Mouse (Mus musculus) embryo, embryonic 10 days (tissue): ENCODE measurements around the gene Acot2.
"Not testable (repeated sequence)": the region's sequence is repeated elsewhere in the genome, so short reads cannot be mapped to it uniquely, and the experiment has no call there.

Experiments used
- DNase-seq: peaks from one replicate; pipeline ENCODE4 v3.0.0-alpha.2; 2015; ENCODE audit warnings: low spot score

The Acot2 gene

DNA sequence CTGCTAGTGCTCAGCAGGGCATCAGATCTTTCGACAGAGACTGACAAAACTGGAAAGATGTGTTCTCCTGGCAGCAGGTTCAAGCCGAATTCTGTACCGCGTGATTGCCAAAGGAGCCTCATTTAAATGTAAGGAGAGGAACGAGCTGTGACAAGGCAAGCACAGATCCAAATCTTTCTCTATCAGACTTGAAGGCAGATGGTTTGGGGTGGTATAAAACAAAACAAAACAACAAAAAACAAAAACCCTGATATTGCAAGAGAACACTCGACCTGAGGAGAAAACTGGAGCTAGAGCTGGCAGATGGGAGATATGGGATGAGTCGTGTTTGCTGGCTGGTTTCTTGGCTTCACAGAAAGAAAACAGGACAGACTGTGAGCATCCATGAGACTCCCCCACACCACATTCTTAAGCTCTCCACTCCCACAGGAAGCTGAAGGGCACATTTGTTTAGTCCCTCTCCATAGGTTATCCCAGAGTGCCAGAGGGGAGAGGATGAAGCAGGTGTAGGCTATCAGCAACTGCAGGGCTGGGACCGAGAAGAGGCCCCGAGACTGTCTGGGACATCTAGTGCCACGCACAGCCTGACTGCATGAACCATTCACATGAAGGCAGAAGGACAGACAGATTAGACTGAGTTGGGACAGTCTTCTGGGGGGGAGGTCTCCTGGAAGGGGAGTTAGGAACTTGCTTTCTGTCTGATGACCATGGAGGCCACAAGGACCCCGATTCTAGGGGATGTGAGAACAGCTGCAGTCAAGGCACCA lies 10.9 kb downstream of the Acot2 start:
- DNase-seq = no peak

DNA sequence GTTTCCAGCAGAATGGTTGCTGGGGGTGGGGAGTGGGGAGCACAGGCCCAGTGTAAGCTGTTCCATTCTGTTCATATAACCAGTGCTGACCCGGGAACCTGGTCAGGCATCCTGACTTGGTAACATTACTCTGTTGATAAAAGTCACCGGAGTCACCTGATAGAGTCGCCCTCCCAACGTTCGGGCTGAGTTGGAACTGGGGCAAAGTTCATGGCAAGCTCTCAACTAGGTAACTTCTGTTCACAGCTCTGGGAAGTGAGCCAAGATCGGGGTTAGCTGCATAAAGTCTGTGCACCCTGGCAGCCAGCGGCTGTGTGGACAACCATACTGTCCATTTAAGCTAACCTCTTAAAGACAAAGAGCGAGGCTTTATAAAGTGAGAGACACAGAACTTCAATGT lies 11.6 kb downstream of the Acot2 start:
- DNase-seq = not testable (repeated sequence)

DNA sequence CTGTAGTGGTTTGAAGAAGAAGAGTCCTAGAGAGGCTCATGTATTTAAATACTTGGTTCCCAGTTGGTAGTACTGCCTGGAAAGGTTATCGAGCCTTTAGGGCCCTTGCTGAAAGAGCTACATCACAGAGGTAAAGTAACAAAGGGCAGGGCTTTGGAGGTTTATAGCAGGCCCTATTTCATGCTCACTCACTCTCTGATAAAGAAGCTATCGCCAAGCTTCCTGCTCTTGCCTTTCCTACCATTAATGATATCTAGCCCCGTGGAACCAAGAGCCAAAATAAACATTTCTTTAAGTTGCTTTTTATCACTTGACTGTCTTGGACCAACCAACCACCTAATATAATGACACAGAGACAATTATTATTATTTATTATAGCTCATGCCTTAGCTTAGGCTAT lies 12.8 kb downstream of the Acot2 start:
- no peak for DNase-seq

DNA sequence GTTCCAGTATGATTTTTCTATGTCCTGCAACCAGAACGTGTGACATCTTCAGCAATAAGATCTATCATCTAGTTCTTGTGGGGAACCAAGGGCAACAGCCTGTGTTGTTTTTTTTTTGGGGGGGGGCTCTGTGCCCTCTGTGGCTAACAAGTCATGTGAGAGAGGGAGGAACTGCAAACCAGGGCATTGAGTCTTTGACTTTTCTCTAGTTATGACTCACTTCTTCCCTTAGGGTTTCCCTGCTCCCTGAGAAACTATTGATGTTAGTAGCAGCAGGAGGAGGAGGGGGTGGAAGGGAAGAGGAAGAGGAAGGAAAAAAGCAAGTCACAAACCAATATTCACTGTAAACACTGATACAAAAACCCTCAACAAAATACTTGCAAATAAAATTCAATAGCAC lies 16.2 kb downstream of the Acot2 start:
- DNase-seq = no peak

DNA sequence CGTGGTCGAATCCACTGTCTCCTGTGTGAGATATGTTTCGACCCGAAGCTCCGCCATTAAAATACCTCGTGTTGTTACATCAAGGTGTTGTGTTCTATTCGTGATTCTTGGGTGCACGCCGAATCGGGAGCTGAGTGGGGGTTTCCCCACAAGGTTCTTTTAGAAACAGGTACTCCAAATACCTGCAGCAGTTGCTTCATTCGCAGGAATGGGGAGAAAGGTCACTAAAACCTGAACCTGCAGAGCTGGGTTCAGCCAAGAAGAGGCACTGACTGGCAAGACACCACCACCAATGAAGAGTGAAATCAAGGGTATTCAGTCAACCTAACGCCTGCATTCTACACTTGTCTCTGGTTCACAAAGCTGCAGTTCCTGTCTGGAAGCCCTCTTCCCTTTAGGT lies 20.6 kb downstream of the Acot2 start:
- DNase-seq = no peak

DNA sequence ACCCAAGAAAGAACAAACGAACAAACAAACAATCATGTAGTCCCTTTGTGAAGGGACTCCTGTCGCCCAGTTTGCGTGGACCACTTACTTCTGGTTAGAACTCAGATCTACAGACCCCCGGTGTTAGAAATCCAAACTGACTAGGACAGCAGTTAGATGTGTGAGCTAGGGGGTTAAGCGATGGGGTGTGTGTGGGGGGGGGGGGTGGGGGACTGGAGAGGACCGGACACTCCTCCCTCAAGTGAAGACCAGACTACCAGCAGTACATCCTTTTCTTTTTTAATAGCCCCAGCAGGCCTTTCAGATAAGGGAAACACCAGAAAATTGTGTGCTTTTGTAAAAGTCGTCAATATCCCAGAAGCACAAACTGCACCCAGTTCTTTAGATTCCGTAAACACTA lies 21.1 kb downstream of the Acot2 start:
- no peak for DNase-seq

DNA sequence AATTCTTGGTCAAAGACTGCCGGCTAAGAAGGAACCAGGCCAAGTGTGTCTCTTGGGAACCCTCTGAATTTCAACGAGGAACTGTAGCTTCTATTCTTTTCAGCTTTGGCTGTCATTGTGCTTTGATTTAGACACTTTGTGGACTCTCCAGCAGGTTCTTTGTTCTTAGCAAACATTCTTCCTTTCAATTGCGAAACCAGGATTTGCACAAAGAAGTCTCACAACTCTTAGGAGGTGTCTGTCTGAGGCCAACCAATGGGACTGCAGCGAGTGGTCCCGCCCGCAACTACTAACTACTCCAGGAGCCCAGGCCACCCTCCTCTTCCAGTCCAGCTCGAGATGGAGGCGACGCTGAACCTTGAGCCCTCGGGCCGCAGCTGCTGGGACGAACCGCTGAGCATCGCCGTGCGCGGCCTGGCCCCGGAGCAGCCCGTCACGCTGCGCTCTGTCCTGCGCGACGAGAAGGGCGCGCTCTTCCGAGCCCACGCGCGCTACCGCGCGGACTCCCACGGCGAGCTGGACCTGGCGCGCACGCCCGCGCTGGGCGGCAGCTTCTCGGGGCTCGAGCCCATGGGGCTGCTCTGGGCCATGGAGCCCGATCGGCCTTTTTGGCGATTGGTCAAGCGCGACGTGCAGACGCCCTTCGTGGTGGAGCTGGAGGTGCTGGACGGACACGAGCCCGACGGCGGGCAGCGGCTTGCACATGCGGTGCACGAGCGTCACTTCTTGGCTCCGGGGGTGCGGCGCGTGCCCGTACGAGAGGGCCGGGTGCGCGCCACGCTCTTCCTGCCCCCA lies 21.7 kb downstream of the Acot2 start, which contains the start of gene Acot1:
Gene Acot1, plus strand, starts transcription at position 320 of the 795 bp plus-strand sequence.
- DNase-seq = peak; percentile 87

DNA sequence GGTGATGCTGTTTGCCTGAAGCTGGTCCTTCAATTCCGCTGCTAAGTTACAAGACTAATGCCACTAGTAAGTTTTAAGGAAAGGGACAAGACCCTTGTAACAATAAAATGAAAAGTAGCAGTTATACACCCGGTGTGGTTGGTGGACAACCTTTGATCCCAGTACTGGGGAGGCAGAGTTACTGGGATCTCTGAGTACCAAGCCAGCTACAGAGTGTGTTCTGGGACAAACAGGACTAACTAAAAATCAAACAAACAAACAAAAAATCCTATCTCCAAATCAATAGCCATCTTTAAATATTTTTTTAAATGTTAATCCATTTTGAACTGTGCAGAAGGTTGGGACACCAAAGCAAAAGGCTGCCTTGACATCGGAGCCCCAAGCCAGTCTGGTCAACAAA lies 22.5 kb downstream of the Acot2 start:
- no peak for DNase-seq

DNA sequence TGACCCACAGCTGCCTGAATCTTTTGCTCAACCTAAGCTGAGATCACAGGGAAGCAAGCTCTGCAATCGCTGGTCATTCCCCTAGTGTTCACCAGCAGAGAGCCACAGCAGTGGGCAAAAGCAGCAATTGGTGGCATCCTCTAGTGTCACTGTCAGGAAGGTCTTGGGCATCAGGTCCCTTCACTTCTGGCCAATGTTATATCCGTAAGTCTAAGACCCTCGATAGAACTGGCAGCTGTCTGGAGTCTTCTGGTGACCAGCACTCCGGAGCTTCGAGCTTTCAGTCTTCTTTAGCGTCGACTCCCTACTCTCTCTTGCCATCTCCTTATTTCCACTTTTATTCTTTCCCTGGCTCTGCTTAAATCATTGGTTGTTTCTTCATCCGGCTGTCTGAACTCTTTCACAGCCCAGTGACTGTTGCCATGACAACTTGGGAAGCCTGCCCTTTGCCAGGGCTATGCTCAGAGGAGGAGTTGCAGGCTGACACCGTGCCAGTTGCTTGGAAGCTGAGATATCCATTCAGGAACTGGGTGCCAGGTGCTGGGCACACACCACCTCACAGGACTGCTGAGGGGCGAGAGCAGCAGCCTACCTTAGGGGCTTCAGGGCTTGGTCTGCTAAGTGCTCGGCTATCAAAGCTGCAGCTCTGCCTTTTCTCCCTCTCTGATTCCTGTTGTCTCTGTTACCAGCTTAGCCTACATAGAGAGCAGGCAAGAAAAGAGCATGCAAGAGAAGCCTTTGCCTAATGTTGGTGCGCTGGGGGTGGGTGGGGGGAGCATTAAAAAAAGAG lies 23.8 kb downstream of the Acot2 start:
- peak; percentile 80 for DNase-seq

DNA sequence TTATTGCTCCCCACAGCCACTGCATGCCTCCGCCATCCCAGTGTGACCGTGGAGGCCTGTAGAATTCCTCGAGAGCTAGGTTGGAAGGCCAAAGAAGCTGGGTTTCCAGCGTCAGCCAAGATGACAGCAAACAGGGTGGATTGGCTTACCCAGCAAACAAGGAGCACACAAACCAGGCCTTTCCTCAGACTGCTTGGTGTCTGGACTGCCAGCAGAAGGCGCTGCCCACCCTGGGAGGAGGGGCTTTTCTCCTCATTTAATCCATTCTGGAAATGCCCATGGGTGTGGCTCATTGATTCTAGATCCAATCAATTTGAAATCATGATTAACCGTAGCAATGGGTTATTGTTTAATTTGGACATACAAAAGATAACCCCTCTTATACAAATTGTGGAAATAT lies 25.5 kb downstream of the Acot2 start:
- no peak for DNase-seq

DNA sequence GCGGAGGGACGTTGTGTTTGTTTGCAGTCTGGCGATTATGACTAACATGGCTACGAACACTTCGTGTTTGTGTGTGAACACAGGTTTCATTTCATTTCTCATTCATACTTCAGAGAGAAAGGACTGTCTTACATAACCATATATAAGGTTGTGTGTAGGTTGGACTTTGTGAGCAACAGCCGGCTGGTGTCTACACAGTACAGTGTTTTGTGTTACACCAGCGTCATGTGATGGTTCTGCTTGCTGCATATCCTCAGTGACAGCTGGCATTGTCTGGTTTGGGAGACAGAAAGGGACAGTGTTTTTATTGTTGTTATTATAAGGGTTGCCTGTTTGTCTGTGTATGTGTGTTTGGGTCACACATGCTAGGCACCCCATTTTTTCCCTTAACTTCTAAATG lies 26.0 kb downstream of the Acot2 start:
- no peak for DNase-seq

DNA sequence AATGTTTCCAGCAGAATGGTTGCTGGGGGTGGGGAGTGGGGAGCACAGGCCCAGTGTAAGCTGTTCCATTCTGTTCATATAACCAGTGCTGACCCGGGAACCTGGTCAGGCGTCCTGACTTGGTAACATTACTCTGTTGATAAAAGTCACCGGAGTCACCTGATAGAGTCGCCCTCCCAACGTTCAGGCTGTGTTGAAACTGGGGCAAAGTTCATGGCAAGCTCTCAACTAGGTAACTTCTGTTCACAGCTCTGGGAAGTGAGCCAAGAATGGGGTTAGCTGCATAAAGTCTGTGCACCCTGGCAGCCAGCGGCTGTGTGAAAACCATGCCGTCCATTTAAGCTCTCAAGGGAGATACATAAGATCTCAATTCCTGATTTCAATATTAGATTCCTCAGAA lies 32.9 kb downstream of the Acot2 start:
- DNase-seq = not testable (repeated sequence)

DNA sequence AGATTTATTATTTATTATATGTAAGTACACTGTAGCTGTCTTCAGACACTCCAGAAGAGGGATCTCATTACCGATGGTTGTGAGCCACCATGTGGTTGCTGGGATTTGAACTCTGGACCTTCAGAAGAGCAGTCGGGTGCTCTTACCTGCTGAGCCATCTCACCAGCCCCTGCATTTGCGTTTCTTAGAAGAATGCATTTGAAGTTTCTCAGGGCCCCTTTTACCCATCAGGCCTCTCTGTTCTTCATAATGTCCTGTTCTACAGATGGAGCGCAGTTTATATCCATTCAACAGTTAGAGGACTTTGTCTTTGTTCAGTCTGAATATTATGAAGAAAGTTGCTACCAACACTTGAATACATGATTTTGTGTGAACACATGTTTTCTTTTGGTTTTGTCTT lies 34.6 kb downstream of the Acot2 start:
- DNase-seq = not testable (repeated sequence)

DNA sequence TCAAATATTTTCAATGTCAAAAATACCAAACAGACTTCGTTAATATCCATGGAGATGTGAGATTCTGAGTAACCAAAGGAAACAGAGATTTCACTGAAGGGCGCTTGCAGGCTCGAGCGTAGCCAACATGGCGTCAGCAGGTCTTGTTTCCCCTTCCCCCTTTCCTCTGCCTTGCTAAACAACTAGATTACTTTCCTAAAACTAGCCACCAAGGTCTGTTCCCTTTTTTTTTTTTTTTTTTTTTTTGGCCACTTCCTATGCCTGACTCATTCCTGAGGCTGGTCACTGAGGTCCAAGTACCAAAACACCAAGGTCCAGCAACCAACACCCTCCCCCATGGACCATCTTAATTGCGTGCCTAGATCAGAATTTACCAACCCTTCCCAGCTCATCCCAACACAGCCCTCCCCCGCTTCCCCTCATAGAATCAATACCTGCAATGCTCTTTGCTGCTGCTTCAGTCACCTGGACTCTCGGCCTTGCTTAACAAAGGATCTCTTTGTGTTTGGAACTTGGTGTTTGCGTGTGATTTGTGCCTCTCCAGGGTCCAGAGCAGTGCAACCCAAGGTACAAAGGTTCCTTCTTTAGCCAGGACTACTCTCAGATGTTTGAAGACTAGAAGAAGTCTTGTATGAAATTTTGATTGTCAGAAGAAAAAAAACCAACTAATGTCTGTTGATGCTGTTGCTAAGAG lies 35.5 kb downstream of the Acot2 start:
- no peak for DNase-seq

DNA sequence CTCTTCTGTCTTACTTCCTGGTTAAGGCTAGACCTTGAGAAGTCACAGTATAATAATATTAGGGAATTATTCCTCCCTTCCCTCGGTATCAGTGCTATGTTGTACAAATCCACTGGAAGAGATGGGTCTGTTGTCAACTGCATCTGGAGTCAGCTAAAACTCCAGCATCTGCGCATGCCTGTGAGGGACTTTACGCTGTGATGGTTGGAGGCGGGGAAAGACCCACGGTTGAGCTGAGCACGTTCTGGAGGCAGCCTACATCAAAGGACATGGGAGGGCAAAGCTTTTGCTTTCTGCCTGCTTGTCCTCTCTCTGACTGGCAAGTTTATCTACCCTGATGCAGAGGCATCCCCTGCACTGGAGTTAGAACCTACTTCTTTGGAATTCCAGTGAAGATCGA lies 38.2 kb downstream of the Acot2 start:
- no peak for DNase-seq

DNA sequence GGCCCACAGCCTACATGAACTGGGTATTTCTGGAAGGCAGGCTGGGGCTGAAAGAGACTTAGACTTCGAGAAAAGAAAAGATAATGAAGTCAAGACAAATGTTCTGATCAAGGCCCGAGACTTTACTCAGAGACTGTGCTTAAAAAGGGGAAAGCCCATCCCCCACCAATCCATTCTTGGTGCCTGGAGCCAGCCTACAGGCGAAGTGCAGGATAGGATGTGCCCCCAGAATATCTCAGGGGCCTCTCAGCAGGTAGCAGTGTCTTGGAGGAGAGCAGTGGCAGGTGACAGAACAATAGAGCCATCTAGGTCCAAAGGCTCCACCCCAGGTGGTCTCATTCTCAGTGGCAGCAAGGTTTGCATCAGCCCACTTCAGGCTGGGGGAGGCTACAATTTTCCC lies 40.7 kb downstream of the Acot2 start:
- DNase-seq = not testable (repeated sequence)

DNA sequence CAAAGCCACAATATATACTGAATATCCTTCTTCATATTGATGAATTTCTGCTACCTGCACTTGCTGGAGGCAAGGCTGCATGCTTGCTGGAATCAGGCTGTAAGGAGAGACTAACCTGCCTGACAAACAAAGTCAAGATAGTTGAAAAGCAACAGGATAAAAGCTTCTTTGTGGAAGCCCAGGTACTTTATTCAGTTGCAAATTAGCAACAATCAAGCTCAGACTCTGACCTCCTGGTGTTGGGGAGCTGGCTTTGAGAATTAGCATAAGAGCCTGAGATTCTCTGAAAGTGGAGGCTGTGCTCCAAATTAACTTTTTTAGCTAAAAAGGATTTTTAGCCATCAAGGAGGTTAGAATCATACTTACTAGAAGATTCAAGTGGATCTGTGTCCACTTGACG lies 41.4 kb downstream of the Acot2 start:
- DNase-seq = not testable (repeated sequence)

DNA sequence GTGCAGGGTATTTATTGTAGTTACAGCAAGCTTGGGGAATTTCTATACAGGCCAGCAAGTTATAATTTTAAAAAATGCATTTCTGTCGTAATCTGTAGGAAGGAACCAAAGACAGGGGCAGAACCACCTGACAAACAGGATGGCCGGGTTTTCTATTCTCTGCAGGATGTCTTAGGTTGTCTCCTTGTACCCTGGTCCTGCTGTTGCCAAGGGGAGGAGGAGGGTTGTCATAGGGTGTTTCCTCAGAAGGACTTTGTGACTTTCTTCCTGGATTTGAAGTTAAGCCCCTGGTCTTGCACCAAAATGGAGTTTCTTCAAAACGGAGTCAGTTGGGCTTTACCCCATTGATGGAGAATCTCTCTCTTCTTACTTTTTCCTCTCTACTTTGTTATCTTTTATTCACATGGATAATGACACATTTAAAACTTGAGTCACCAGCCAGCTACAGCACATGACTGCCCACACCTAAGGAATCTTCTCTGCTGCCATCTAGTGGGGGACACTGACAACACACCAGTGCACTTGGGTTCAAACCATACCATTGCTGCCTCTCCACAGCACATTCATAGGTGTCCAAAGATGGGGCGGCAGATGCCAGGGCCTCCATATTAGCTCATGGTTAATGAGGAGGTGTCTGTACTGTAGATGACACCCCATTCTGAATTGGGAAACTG lies 43.1 kb downstream of the Acot2 start:
- DNase-seq = peak; percentile 88

DNA sequence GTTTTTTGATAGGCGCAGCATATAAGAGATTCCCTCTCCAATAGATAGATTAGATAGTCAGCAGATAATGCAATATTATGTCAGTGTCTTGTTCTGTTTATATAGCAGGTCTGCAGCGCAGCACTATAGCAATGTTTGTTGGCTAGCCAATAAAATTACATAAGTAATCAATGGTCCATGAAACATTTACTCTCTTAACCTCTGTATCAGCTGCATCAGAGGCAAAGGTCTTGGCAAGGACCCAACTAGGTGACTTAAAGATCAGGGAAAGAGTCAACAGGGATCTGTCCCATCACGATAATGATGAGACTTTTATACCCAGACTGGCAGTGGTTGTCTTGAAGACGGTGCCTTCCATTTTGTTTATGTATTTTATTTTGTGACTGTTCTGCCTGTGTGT lies 45.2 kb downstream of the Acot2 start:
- no peak for DNase-seq

DNA sequence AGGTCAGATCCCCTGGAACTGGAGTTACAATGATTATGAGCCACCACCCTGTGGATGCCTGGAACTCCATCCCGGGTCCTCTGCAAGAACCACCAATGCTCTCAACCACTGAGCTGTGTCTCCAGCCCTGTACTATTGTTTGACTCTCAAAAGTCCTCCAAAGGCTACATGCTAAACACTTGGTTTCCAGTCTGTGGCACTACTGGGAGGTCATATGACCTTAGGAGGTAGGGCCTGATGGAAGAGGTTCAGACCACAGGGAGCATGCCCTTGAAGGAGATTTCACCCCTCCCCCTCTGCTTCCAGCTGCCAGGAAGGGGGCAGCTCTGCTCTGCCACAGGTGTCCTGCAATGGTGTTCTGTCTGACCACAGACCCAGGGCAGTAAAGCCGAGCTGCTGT lies 45.6 kb downstream of the Acot2 start:
- DNase-seq = not testable (repeated sequence)

DNA sequence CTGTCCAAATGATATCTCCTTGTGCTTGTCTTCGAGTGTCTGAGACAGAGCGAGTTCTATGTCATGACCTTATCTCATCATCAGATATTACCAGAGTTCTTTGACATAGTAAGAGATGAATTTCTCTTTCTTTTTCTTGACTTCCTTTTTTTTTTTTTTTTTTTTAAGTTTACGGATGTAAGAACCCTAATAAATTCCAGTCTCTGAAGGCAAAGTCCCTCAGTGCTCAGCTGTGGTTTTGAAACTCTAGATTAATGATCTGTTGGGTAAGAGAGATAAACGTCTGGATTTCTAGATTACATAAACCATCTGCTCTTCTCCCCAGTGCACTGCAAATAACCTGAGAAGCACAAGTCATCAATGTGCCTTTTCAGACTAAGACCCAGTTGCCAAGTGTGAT lies 46.4 kb downstream of the Acot2 start:
- DNase-seq = no peak
